Mouse (Mus musculus) limb, embryonic 14.5 days (tissue): Measurements from ENCODE around the gene Eif1ad. TPM values are rescaled to one million over a fixed set of nuclear protein-coding genes. Genes with fewer than 3 reads are reported as not detected.
"Not testable (repeated sequence)": the region's sequence is repeated elsewhere in the genome, so short reads cannot be mapped to it uniquely, and the experiment has no call there.

Experiments
- ATAC-seq: fragments of 200-750 bp; cut with Nextera tagmentation; 2 replicates; pipeline ENCODE4 v1.8.0; 2017; ENCODE audit warnings: low read depth, moderate number of reproducible peaks, moderate TSS enrichment; ENCODE audit not compliant: low FRiP score
- DNase-seq: peaks from one replicate; pipeline ENCODE4 v3.0.0-alpha.2; 2015; ENCODE audit warnings: low spot score
- H3K27ac ChIP-seq: fragments of 300-500 bp; sonication (generic); replicated peaks from 2 replicates; pipeline ENCODE4 v1.5.1; 2014; ENCODE audit warnings: low read depth, mild to moderate bottlenecking, low read length, moderate library complexity, mixed read lengths
- H3K27me3 ChIP-seq: fragments of 300-500 bp; sonication (generic); 2 replicates; pipeline ENCODE4 v1.6.1; 2014; ENCODE audit warnings: low read length, mixed read lengths; ENCODE audit not compliant: control insufficient read depth, insufficient read depth
- H3K36me3 ChIP-seq: fragments of 300-500 bp; sonication (generic); 2 replicates; pipeline ENCODE4 v1.6.1; 2014; ENCODE audit warnings: mild to moderate bottlenecking, low read length, moderate library complexity, mixed read lengths; ENCODE audit not compliant: control insufficient read depth, insufficient read depth
- H3K4me1 ChIP-seq: fragments of 300-500 bp; sonication (generic); 2 replicates; pipeline ENCODE4 v1.6.1; 2014; ENCODE audit warnings: antibody characterized with exemption, low read length, mixed read lengths; ENCODE audit not compliant: control insufficient read depth, insufficient read depth
- H3K4me2 ChIP-seq: fragments of 300-500 bp; sonication (generic); replicated peaks from 2 replicates; pipeline ENCODE4 v1.6.1; 2014; ENCODE audit warnings: low read depth, mild to moderate bottlenecking, low read length, moderate library complexity; ENCODE audit not compliant: severe bottlenecking
- H3K4me3 ChIP-seq: fragments of 300-500 bp; sonication (generic); replicated peaks from 2 replicates; pipeline ENCODE4 v1.5.1; 2014; ENCODE audit warnings: low read length
- H3K9ac ChIP-seq: fragments of 300-500 bp; sonication (generic); 2 replicates; pipeline ENCODE4 v1.6.1; 2014; ENCODE audit warnings: mild to moderate bottlenecking, low read depth, low read length, moderate library complexity; ENCODE audit not compliant: severe bottlenecking
- H3K9me3 ChIP-seq: fragments of 300-500 bp; sonication (generic); 2 replicates; pipeline ENCODE4 v1.6.1; 2016; ENCODE audit warnings: low read length; ENCODE audit not compliant: control insufficient read depth
- POLR2A ChIP-seq: fragments of 200-500 bp; IDR thresholded peaks from 2 replicates; pipeline ENCODE4 v1.8.0; 2012; ENCODE audit warnings: inconsistent platforms, mild to moderate bottlenecking, moderate library complexity, borderline replicate concordance; ENCODE audit not compliant: insufficient read depth, insufficient read length; ENCODE audit errors: extremely low read depth
- WGBS: fragments of 180-500 bp; shearing (Covaris S2); extraction: QIAGEN DNeasy Blood & Tissue Kit; methylation state at CpG from one replicate; pipeline ENCODE4 v1.1.7; 2014; 5-methylcytosine and 5-hydroxymethylcytosine counted together
- polyA plus RNA-seq, 2 experiments: library from polyadenylated mRNA; depleted of rRNA in 1 of 2; stranded (reverse) in 1 of 2; unstranded in 1 of 2; fragments of >200 nt; fragmentation: Nextera tagmentation in 1 of 2; extraction: Ambion mirVana in 1 of 2; gene quantifications; 2 replicates each; pipeline versions ENCODE4 v1.2.1 to v1.2.3; 2012 to 2014

The Eif1ad gene
- polyA plus RNA-seq, 2 experiments = 39.4 to 43.5 TPM

GRCm38 (mm10) chr19:5405924-5406323 lies 39.4 kb downstream of the Eif1ad start:
- H3K4me1 ChIP-seq = peaks cover 7% of the 10 kb centered on the region; the same call in 1 of the 2 replicates
- H3K27ac ChIP-seq = peak overlapping the region; percentile 59
- H3K36me3 ChIP-seq = no peaks in the 10 kb centered on the region
- ATAC-seq (no peak), DNase-seq (no peak)
- H3K9ac ChIP-seq = peak overlapping the region; percentile 43; the same call in 1 of the 2 replicates
- TF ChIP-seq POLR2A = no peak
- peak overlapping the region; percentile 57 for H3K4me2 ChIP-seq
- H3K27me3 ChIP-seq = no peaks in the 10 kb centered on the region
- H3K4me3 ChIP-seq = peak overlapping the region; percentile 35
- WGBS = 14% methylated on average over 7 of the region's 7 CpGs
- no peaks in the 10 kb centered on the region for H3K9me3 ChIP-seq

GRCm38 (mm10) chr19:5406531-5407126 lies 40.1 kb downstream of the Eif1ad start:
- H3K27me3 ChIP-seq, H3K36me3 ChIP-seq, H3K9me3 ChIP-seq, H3K4me1 ChIP-seq: not testable (repeated sequence)
- Histone ChIP-seq H3K4me2 (peak overlapping the region; percentile 79), H3K27ac (peak overlapping the region; percentile 94), H3K9ac (peak overlapping the region; percentile 77), H3K4me3 (peak overlapping the region; percentile 60)
- ATAC-seq = peak; percentile 78
- WGBS = 5% methylated on average over 17 of the region's 25 CpGs
- peak; percentile 36 for DNase-seq

GRCm38 (mm10) chr19:5407133-5407532 lies 40.6 kb downstream of the Eif1ad start:
- Histone ChIP-seq H3K4me1 (peaks cover 9% of the 10 kb centered on the region; the same call in 1 of the 2 replicates), H3K9me3 (no peaks in the 10 kb centered on the region), H3K36me3 (no peaks in the 10 kb centered on the region), H3K4me2 (peak overlapping the region; percentile 79), H3K27me3 (no peaks in the 10 kb centered on the region), H3K27ac (peak overlapping the region; percentile 94), H3K4me3 (peak overlapping the region; percentile 60), H3K9ac (peak overlapping the region; percentile 77)
- ATAC-seq = peak; percentile 41; the same call in 1 of the 2 replicates
- DNase-seq = peak; percentile 77
- TF ChIP-seq POLR2A = no peak
- 13% methylated on average over 7 of the region's 7 CpGs for WGBS

- ATAC-seq (no peak), DNase-seq (no peak)
- WGBS = 88% methylated on average over 13 of the region's 13 CpGs
- H3K36me3 ChIP-seq = no peaks in the 10 kb centered on the region
- 0 out of 2 replicates have a peak overlapping the region, but pooled peaks have one; percentile 10 for H3K27ac ChIP-seq
- no peak overlapping the region for H3K4me3 ChIP-seq
- no peaks in the 10 kb centered on the region for H3K27me3 ChIP-seq
- no peaks in the 10 kb centered on the region for H3K9me3 ChIP-seq
- H3K9ac ChIP-seq = no peak overlapping the region
- no peak for TF ChIP-seq POLR2A
- H3K4me2 ChIP-seq = no peak overlapping the region
- peaks cover 9% of the 10 kb centered on the region; the same call in 1 of the 2 replicates for H3K4me1 ChIP-seq
These were observed 41.8 kb downstream of the Eif1ad start for GRCm38 (mm10) chr19:5408057-5409001.

GRCm38 (mm10) chr19:5409068-5409467 lies 42.5 kb downstream of the Eif1ad start:
- WGBS = 53% methylated on average over 5 of the region's 5 CpGs
- no peak overlapping the region for H3K4me2 ChIP-seq
- no peaks in the 10 kb centered on the region for H3K27me3 ChIP-seq
- no peaks in the 10 kb centered on the region for H3K9me3 ChIP-seq
- DNase-seq = no peak
- H3K36me3 ChIP-seq = no peaks in the 10 kb centered on the region
- H3K9ac ChIP-seq = no peak overlapping the region
- 0 out of 2 replicates have a peak overlapping the region, but pooled peaks have one; percentile 10 for H3K27ac ChIP-seq
- H3K4me3 ChIP-seq = no peak overlapping the region
- H3K4me1 ChIP-seq = peaks cover 9% of the 10 kb centered on the region; the same call in 1 of the 2 replicates
- no peak for TF ChIP-seq POLR2A
- ATAC-seq = no peak
